Mouse (Mus musculus) frontal cortex, postnatal 25 days (tissue): ENCODE measurements around the gene Cdr2l.
"Not testable (repeated sequence)": the region's sequence is repeated elsewhere in the genome, so short reads cannot be mapped to it uniquely, and the experiment has no call there.

Source experiments
- DNase-seq, 2 experiments: peaks; one replicate each; pipeline ENCODE4 v3.0.0; 2022; ENCODE audit warnings: low spot score in 2 of 2

Cdr2l gene

GRCm38 (mm10) chr11:115371354-115371753 lies 10.4 kb upstream of the Cdr2l start:
- DNase-seq: no peak

- no peak for DNase-seq
Observed at GRCm38 (mm10) chr11:115372015-115372414, 9.7 kb upstream of the Cdr2l start.

- DNase-seq: no peak
Observed at GRCm38 (mm10) chr11:115372737-115373136, 9.0 kb upstream of the Cdr2l start.

DNA sequence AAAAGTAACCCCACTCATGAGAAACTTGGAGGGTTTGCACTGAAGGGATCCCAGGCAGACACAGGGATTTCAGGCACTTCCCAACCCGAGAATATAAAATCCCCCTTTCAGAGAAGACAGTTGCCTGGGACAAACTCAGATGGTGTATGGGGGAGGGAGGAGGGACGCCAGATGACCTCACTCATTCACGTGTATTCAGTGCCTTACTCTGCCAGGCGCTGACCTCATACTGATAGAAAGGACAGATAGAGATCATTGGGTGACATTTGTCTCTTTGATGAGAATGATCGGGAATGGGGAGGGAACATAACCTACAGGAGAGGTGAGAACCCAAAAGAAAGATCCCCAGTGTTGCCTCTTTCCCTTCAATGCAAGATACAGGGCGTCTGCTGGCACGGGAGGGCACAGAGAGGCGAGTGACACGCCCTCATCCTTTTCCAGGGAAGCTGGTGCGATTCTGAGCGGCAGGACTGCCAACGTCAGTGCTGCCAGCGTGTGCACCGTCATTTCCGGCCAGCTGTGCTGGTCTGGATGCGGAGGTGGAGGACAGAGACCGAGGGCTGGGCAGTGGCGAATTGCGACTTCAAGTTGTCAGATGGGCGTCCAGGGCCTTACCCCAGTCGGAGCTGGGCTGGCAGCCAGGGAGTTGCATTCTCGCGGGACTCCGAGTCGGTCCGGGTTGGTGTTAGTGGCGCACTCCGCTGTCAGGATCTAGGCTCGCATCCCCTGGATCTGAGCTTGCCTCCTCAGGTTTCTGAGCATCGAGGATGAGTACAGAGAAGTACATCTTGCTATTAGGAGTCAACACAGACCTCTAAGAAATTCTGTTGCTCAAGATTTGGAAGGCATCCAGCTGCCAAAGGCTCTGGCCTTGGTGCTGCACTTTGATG lies 7.7 kb upstream of the Cdr2l start:
- peak; percentile 59 to 60 for DNase-seq

DNA sequence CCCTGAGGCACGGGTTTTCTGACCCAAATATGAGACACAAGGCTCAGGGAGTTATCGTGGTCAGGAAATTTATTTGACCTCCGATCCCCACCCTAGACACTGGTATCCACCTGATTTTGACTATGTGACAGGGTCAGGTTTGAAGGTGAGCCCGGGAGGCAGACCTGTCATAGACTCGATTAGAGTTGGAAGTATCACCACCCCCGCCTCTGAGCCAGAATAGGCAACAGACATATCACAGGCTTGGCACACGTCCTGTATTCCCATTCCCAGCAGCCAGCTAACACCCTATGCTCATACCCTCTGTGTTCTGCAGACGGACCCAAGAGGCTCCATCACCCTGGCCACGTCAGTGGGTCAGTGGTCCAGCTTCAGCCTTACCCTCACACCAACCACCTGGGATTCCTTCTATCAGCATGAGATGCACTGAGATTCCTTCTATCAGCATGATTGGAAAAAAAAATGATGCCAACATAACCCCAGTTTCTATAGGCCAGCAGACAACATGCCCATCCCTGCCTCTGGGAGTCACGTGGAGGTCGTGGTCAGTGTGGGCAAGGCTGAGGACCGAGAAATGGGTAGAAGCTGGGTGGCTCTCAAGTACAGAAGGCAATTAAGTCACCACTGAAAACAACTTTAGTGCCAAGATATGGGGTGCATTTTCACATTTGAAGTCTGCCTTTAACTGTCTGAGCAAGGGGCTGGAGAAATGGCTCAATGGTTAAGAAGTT lies 6.9 kb upstream of the Cdr2l start:
- DNase-seq: peak in 1 of 2 experiments; percentile 28

- no peak for DNase-seq
Observed at GRCm38 (mm10) chr11:115376722-115377121, 5.0 kb upstream of the Cdr2l start.

- DNase-seq: no peak
Observed at GRCm38 (mm10) chr11:115377254-115377653, 4.5 kb upstream of the Cdr2l start.

DNA sequence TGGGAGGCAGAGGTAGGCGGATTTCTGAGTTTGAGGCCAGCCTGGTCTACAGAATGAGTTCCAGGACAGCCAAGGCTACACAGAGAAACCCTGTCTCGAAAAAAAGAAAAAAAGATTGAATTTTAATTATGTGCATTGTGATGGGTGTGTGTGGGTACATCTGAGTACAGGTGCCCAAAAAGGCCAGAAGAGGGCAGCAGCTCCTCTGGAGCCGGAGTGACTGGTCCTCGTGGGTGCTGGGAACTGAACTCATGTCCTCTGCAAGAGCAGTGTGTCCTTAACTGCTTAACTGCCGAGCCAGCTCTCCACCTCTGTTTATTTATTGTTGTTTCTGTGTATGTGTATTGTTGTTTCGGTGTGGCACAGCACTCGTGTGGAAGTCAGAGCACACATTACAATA lies 3.9 kb upstream of the Cdr2l start:
- DNase-seq: no peak

DNA sequence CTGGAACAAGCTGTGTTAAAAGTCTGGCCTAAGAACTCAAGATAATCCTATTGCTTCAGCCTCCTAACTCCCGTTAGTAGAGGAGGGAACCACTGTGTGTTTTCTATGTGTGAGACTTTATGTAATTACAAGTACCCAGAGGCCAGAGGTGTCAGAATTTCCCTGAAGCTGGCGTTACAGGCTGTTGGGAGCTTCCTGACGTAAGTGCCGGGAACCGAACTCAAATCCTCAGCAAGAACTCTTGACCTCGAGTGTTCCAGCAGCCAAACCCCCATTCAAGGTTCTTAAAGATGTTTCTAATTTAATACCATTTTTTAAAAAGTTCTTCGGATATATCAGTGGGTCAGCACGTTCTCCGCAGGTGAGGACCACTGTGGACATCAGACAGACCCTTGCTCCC lies 440 bp upstream of the Cdr2l start:
- no peak for DNase-seq

DNA sequence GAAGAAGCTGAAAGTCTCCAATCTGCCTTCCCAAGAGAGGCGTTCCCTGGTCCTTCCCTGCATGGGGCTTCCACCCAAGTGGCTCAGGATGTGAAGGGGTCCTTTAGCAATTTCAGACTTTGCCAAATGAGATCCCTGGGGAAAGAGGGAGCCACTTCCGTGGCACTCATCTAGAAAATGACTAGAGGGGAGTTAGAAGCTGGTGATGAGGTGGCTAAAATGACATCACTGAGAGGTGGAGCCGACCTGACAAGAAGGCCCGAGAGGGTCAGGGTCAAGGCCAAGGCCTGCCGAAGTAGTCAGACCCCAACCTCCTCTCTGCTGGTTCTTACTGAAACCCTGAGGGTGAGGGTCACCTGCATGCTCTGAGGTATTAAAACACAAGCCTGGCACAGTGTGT lies 1.2 kb downstream of the Cdr2l start:
- DNase-seq: no peak

DNA sequence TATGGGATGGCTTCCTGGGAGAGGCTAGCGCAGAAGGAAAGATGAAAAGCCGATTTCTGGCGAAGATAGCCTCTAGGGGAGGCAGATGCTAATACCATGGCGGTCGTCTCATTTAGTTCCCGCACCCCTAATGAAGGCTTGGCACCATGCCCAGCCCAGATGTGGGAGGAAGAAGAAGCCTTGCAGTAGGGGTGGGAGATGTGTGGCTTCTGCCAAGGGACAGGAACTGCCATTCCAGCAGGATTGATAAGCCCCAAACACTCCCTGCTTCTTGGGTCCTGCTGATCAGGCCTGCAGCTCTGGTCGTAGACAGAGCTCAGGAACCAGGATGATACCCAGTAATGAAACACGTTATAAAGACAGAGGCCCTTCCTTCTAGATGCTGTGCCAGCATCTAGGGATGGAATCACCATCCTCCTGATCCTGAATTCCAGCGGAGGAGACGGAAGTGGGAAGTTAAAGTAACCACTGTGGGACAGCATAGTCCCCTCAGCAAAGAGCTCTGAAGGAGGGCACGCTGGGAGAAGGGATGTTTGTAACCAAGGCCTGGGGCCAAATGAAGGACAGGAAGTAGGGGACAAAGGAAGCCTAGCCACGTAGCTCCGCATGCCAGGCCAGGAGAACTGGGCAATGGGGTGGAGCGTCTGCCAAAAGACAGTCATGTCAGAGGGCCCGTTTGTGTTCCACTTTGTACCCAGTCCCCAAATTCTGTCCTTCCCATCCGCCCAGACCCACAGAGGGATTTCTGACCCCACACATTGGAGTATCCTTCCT lies 2.2 kb downstream of the Cdr2l start:
- DNase-seq: peak in 1 of 2 experiments; percentile 41

DNA sequence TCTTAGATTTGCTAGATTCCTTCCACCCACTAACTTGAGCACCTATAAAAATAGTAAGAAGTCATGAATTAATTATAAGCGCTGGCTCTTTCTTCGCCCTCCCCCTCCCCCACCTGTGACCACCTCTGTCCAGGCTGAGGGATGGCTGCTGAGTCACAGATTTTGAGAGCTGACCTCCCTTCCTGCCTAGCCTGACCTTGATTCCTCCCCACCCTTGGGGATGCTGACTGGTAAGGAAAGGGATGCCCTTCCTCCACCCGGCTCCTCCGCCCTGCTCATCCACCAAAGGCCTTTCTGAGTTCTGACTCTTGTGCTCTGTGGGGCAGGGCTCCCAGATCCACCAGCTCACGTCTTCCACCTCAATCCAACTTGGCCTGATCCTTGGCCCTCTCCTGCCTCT lies 2.9 kb downstream of the Cdr2l start:
- DNase-seq: no peak

DNA sequence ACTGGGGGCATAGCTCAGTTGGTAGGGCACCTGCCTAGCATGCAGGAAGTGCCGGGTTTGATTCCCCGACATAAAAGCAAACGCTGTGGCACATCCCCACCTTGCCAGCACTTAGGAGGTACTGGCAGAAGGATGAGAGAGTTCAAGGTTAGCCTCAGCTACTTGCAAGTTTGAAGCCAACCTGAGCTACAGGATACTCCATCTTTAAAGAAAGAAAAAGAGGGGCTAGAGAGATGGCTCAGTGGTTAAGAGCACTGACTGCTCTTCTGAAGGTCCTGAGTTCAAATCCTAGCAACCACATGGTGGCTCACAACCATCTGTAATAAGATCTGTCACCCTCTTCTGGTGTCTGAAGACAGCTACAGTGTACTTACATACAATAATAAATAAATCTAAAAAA lies 5.1 kb downstream of the Cdr2l start:
- DNase-seq: not testable (repeated sequence)

DNA sequence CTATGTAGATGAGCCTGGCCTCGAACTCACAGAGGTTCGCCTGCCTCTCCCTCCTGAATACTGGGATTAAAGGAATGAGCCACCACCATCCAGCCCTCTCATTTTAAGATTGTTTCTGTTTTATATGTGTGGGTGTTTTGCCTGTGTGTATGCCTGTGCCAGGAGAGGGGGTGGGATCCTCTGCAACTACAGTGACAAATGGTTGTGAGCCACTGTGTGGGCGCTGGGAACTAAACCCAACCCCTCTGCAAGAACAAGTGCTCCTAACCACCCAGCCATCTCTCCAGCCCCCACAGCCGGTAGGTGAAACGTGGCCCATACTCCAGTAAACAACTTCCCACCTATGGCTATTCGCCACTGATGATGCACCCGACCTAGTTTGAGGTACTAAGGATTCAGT lies 9.6 kb downstream of the Cdr2l start:
- no peak for DNase-seq

GRCm38 (mm10) chr11:115393721-115394325 lies 12.1 kb downstream of the Cdr2l start:
- no peak for DNase-seq

DNA sequence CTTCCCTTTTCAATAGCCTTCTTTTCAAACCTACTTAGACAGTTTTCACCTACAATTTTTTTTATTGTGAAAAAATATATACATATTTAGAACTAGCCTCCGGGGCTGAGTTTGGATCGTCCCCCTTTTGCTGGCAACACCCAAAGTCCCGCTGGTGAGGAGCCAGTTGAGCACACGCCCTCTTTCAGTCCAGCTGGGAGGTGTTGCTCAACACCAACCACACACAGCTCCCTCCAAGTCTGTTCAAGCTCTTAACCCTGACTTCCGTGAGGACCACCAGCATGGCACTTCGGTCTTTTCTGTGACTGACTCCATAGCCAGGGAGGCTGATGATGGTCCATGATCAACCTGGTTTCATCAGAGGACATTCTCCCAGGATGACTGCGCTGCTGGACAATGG lies 16.4 kb downstream of the Cdr2l start:
- DNase-seq: no peak

DNA sequence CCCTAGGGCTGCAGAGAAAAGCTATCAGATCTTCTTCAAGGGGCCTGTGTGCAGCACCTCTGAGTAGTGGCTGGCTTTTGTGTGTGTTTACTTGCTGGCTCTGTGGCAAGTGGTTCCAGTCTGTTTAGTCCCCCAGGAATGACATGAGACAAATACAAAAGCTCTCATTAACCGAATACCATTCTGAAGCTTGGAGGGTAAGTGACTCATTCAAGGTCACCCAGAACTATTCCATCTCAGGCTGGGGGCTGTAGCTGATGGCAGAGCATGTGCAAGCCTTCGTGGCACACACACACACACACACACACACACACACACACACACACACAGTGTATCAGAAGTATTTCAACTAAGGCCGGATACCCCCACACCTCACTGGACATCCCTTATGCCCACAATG lies 18.4 kb downstream of the Cdr2l start:
- no peak for DNase-seq

DNA sequence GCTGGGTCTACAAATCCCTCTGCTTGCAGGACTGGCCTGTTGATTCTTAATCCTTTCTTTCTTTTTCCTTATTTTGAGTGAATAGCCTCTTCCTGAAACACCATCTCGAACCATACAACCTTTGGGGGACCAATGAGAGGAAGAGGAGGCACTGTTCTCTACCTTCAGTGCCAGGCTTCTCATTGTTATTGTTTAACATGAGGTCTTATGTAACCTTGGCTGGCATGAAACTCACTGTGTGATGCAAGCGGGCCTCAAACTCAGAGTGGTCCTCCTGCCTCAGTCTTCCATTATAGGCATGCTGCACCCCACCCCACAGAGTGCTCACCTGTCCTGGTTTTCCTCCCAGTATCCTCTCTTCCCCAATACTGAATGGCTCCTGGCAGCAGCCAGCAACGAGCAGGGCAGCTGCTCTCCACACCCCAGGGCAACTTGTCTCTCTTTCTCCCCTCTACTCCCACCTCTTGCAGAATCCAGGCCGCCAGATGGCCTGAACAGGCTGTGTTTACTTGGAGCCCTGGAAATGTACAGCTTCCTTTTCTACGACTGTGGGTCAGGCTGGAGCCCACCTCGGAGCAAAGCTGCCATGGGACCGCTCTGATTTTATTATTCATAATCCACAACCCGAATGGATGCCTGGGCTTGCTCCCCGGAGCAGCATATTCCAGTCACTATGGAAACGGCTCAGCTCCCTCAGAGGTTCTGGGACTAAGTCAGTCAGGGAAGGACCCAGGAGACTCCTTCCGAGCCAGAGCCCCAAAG lies 19.1 kb downstream of the Cdr2l start:
- no peak for DNase-seq

GRCm38 (mm10) chr11:115403338-115404124 lies 21.8 kb downstream of the Cdr2l start, which contains the start of gene Mrpl58:
TSS of gene Mrpl58 (plus strand) at chr11:115403752.
- peak; percentile 80 for DNase-seq

DNA sequence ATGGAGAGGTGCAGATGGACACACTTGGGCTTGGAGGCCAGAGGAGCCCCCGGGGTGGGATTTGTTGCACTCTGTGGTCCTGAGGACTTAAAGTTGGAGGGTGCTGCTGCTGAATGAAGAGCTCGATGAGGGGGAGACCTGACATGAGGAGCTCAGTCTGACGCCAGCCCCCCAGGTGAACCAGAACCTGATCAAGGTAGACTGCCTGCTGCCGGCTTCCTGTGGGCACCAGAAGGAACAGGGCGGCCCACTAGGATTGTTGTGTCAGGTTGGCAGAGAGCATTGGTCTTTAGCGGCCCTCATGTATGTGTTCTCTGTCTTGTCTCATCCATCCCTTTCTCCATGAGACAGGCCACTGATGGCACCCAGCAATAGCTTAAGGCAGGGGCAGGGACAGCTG lies 24.0 kb downstream of the Cdr2l start:
- DNase-seq: no peak
